Mouse (Mus musculus): ENCODE results near the gene Sox13. TPM values are rescaled to one million over a fixed set of nuclear protein-coding genes. Genes with fewer than 3 reads are reported as not detected.
"Not testable (repeated sequence)": the region's sequence is repeated elsewhere in the genome, so short reads cannot be mapped to it uniquely, and the experiment has no call there.

The Sox13 gene
- polyA plus RNA-seq, 1 experiment from 2014 or later: 4.9 TPM

- Histone ChIP-seq H3K4me1 (peaks cover 11% of the 10 kb centered on the region), H3K9ac (no peak within 1 kb of the TSS), H3K27me3 (replicated peaks) (peaks cover 45% of the 10 kb centered on the region), H3K36me3 (no peaks in the 10 kb centered on the region), H3K4me2 (no peak within 1 kb of the TSS), H3K4me3 (no peak within 1 kb of the TSS), H3K9me3 (no peaks in the 10 kb centered on the region), H3K27ac (replicated peaks) (no peak within 1 kb of the TSS)
- ATAC-seq (ENCODE audit: extremely low read depth, insufficient number of reproducible peaks, low FRiP score, low TSS enrichment): no peak
- WGBS: 100% methylated on average over 1 of the region's 1 CpGs
Measured at GRCm38 (mm10) chr1:133350210-133350609, 74.0 kb downstream of the Sox13 start, which contains the start of gene Ren1. Gene Ren1, plus strand, starts transcription at chr1:133350510.

- Histone ChIP-seq H3K4me3 (no peak overlapping the region), H3K9ac (no peak overlapping the region), H3K9me3 (no peaks in the 10 kb centered on the region), H3K27ac (replicated peaks) (no peak overlapping the region), H3K27me3 (replicated peaks) (peaks cover 23% of the 10 kb centered on the region), H3K36me3 (no peaks in the 10 kb centered on the region), H3K4me2 (no peak overlapping the region), H3K4me1 (peaks cover 11% of the 10 kb centered on the region)
- no peak for ATAC-seq (ENCODE audit: extremely low read depth, insufficient number of reproducible peaks, low FRiP score, low TSS enrichment)
- 49% methylated on average over 11 of the region's 11 CpGs for WGBS
Measured at GRCm38 (mm10) chr1:133347693-133348520, 76.3 kb downstream of the Sox13 start.

DNA sequence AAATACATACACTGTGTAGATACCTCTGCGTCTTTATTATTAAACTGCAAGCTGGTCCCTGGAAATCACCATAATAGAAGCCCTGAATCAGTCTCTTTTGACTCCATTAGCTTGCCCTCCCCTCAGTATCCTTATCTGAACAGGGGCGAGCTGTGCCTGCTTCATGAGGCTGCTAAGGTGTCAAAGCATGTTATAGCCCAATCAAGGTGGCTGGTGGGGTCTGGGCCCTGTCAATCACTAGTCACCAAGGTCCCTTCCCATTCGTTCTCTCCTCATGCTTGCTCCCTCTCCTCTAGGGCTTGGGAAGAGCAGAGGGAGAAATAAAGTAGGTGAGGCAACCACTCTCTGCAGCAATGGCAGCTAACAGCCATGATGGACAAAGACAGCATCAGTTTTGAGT, 77.0 kb downstream of the Sox13 start:
- Histone ChIP-seq H3K4me1 (peaks cover 11% of the 10 kb centered on the region), H3K9ac (no peak overlapping the region), H3K4me2 (no peak overlapping the region), H3K9me3 (no peaks in the 10 kb centered on the region), H3K27ac (replicated peaks) (no peak overlapping the region), H3K4me3 (no peak overlapping the region), H3K36me3 (no peaks in the 10 kb centered on the region), H3K27me3 (replicated peaks) (peaks cover 17% of the 10 kb centered on the region)
- 45% methylated on average over 3 of the region's 3 CpGs for WGBS
- ATAC-seq (ENCODE audit: extremely low read depth, insufficient number of reproducible peaks, low FRiP score, low TSS enrichment): no peak

DNA sequence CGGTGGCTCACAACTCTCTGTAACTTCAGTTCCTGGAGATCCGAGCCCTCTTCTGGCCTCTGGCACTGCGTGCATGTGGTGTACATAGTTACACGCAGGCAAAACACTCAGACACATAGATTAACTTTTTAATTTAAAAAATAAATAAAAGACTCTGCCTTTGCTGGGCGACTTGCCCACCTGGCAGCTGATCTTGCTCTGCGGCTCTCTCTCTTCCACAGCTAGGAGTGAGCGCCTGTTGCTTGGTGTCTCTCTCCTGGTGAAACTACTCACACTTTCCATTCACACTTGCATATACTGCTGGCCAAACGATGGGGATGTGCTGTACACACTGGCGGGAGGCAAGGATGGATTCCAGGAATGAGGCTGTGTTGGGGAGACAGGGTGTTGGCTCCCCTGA, 77.6 kb downstream of the Sox13 start:
- Histone ChIP-seq H3K4me1 (peaks cover 11% of the 10 kb centered on the region), H3K4me2 (no peak overlapping the region), H3K9me3 (no peaks in the 10 kb centered on the region), H3K4me3 (no peak overlapping the region), H3K36me3 (no peaks in the 10 kb centered on the region), H3K27ac (replicated peaks) (no peak overlapping the region), H3K9ac (no peak overlapping the region), H3K27me3 (replicated peaks) (peaks cover 11% of the 10 kb centered on the region; the same call in 1 of the 2 replicates)
- no peak for ATAC-seq (ENCODE audit: extremely low read depth, insufficient number of reproducible peaks, low FRiP score, low TSS enrichment)
- WGBS: 71% methylated on average over 9 of the region's 9 CpGs

DNA sequence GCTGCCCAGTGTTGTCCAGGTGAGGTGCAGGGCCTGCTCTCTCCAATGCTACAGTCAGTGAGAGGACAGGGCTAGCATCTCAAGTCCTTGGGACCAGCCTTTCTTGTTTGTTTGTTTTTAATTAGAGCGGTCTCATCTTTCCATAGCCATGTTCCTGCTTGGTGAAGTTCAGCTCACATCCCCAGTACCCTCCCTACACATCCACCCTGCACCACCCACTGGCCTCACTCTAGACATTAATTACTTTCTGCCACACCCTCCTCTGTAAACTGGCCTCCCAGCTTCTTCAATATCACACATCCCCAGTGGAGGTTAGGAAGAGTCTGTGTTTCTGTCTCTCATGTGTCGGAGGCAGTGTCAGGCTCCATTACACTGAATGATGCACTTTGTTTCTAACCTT, 79.8 kb downstream of the Sox13 start:
- no peak for ATAC-seq (ENCODE audit: extremely low read depth, insufficient number of reproducible peaks, low FRiP score, low TSS enrichment)
- Histone ChIP-seq H3K9ac (no peak overlapping the region), H3K4me2 (no peak overlapping the region), H3K36me3 (no peaks in the 10 kb centered on the region), H3K27me3 (replicated peaks) (0 out of 2 replicates have a peak, but pooled peaks cover 3% of the 10 kb centered on the region), H3K9me3 (no peaks in the 10 kb centered on the region), H3K27ac (replicated peaks) (no peak overlapping the region), H3K4me1 (peaks cover 7% of the 10 kb centered on the region), H3K4me3 (no peak overlapping the region)
- WGBS: 94% methylated on average over 2 of the region's 2 CpGs

DNA sequence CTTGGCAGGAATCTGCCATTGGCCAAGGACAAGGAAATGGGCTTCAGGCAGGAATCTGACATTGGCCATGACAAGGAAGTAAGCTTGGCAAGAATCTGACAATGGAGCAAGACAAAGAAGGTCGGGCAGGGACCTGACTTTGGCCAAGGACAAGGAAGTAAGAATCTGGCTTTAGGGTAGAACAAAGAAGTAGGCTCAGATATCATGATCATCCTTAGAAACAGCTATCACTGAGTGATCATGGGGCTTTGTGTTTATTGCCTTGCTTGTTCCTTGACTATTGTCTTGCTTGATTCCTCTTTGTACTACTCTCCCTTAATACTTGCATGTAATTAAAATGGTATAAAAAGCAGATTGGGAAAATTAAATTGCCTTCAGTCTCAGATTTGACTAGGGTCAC, 83.8 kb downstream of the Sox13 start:
- WGBS: 60% methylated on average over 1 of the region's 1 CpGs
- not testable (repeated sequence) for H3K4me1 ChIP-seq; H3K27me3 ChIP-seq (replicated peaks); H3K4me2 ChIP-seq; ATAC-seq (ENCODE audit: extremely low read depth, insufficient number of reproducible peaks, low FRiP score, low TSS enrichment); H3K9ac ChIP-seq; H3K36me3 ChIP-seq; H3K9me3 ChIP-seq; H3K4me3 ChIP-seq; H3K27ac ChIP-seq (replicated peaks)

- 80% methylated on average over 6 of the region's 6 CpGs for whole genome bisulfite sequencing
- peaks cover 38% of the 10 kb centered on the region for H3K27me3 ChIP-seq (replicated peaks)
- no peak overlapping the region for H3K4me3 ChIP-seq
- H3K4me1 ChIP-seq: peaks cover 8% of the 10 kb centered on the region
- no peak overlapping the region for H3K4me2 ChIP-seq
- ATAC-seq (ENCODE audit: extremely low read depth, insufficient number of reproducible peaks, low FRiP score, low TSS enrichment): no peak
- no peaks in the 10 kb centered on the region for H3K9me3 ChIP-seq
- no peak overlapping the region for H3K27ac ChIP-seq (replicated peaks)
- no peak overlapping the region for H3K9ac ChIP-seq
- no peaks in the 10 kb centered on the region for H3K36me3 ChIP-seq
Measured at GRCm38 (mm10) chr1:133333937-133334336, 90.2 kb downstream of the Sox13 start.

DNA sequence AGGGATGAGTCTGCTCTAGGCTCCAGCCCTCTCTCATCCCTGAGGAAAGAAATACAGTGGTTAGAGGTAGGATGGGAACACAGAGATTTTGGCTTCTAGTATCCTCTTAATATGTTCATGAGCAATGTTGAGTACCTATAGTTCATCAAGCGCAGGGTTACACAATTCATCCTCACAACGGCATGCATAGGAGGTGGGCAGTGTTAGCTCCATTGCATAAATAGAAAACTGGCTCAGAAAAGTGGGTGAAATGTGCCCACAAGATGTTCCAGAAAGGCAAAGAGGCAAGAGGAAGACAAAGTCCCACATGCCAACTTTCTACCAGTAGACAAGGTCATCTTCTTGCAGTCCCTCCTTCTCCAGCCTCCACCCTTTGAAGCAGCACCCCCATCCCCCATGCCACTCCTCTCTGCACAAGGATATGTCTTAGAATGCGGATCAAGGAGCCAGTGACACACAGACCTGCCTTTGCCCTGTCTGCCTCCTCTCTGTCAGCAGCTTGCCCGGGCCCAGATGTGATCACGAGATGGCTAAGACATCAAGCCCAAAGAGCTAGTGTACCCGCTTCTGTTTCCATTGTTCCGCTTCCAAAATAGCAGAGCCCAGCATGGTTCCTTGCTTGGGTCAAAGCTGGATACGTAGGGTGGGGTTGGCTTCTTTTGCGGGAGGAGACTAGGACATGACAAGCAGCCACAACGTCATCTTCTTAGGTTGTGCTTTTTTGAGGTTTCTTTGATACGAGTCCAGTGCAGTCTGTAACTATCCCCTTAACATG, 91.3 kb downstream of the Sox13 start:
- Histone ChIP-seq H3K27ac (replicated peaks) (no peak overlapping the region), H3K4me2 (no peak overlapping the region), H3K9me3 (no peaks in the 10 kb centered on the region), H3K36me3 (no peaks in the 10 kb centered on the region), H3K4me1 (peaks cover 9% of the 10 kb centered on the region), H3K4me3 (no peak overlapping the region), H3K27me3 (replicated peaks) (peaks cover 49% of the 10 kb centered on the region), H3K9ac (no peak overlapping the region)
- WGBS: 79% methylated on average over 11 of the region's 11 CpGs
- ATAC-seq (ENCODE audit: extremely low read depth, insufficient number of reproducible peaks, low FRiP score, low TSS enrichment): no peak

Other genes starting within 250 kb of the Sox13 start
- gene Golt1a, start 114.6 kb downstream of the Sox13 start, polyA plus RNA-seq (2015; fragmentation: Nextera tagmentation; extraction: Ambion mirVana): 0.13 and 0.18 TPM in 2 replicates
- gene Kiss1, start 102.5 kb downstream of the Sox13 start, polyA plus RNA-seq (2015; fragmentation: Nextera tagmentation; extraction: Ambion mirVana): 0.60 TPM in 1 of 2 replicates, not detected in the other
- 0.39 TPM in 1 of 2 replicates, not detected in the other for gene Ren1, start 73.9 kb downstream of the Sox13 start, polyA plus RNA-seq (2015; fragmentation: Nextera tagmentation; extraction: Ambion mirVana)
- gene Etnk2, start 60.8 kb downstream of the Sox13 start, polyA plus RNA-seq (2015; fragmentation: Nextera tagmentation; extraction: Ambion mirVana): 1.5 and 1.6 TPM in 2 replicates
- gene Snrpe, start 185.9 kb upstream of the Sox13 start, polyA plus RNA-seq (2015; fragmentation: Nextera tagmentation; extraction: Ambion mirVana): 454 and 519 TPM in 2 replicates
- not detected in 2 replicates for gene Zbed6, start 236.5 kb upstream of the Sox13 start, polyA plus RNA-seq (2015; fragmentation: Nextera tagmentation; extraction: Ambion mirVana)
- 3.0 and 3.2 TPM in 2 replicates for gene Gm38394, start 236.9 kb upstream of the Sox13 start, polyA plus RNA-seq (2015; fragmentation: Nextera tagmentation; extraction: Ambion mirVana)